Mouse (Mus musculus) kidney, postnatal 14 days (tissue): ENCODE measurements around the gene Fbxo47.

ENCODE experiments used
- DNase-seq: peaks from one replicate; pipeline ENCODE4 v3.0.0; 2022; ENCODE audit warnings: mixed read lengths

Gene Fbxo47

DNA sequence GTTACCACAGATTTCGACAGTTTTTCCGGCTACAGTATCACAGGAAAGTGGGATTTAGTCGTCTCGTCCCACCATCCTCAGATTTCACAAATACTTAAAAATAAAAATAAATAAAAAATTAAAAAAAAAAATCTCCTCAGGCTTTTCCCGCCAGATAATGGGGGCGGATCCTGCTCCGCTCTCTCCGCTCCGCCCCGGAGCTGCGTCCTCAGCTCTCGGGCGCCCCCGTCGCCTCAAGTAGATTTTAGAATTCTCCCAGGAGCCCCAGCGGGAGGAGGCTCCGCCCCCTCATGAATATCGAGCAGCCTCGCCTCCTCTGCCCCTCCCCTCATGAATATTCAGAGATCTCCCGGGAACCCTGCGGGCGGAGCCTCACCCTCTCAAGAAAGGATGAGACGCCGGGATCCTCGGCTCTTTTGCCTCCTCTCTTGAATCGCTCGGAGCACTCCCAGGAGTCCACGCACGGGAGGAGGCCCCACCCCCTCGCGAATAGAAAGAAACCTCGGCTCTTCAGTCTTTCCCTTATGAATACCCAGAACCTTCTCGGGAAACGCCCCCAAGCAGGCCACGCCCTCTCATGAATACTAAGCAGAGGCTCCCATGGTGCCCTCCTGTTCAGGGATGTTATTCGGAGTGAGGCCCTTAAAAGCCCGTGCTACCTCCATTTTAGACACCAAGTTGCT is at the start of gene Fbxo47:
Gene Fbxo47 (minus strand): TSS at position 237 of the 683 bp plus-strand sequence.
- peak; percentile 99 for DNase-seq

GRCm38 (mm10) chr11:97933553-97933952 is 49.6 kb upstream of the Fbxo47 start:
- no peak for DNase-seq

- DNase-seq: no peak
Measured at GRCm38 (mm10) chr11:97928905-97929304, 45.0 kb upstream of the Fbxo47 start.

- DNase-seq: no peak
Measured at GRCm38 (mm10) chr11:97924217-97924616, 40.3 kb upstream of the Fbxo47 start.

GRCm38 (mm10) chr11:97923639-97924038 is 39.7 kb upstream of the Fbxo47 start:
- peak; percentile 11 for DNase-seq

- no peak for DNase-seq
Measured at GRCm38 (mm10) chr11:97915974-97916503, 32.1 kb upstream of the Fbxo47 start.

- DNase-seq: no peak
Measured at GRCm38 (mm10) chr11:97915471-97915870, 31.5 kb upstream of the Fbxo47 start.

- DNase-seq: no peak
Measured at GRCm38 (mm10) chr11:97913111-97913510, 29.2 kb upstream of the Fbxo47 start.

GRCm38 (mm10) chr11:97908634-97909348 is 24.8 kb upstream of the Fbxo47 start:
- DNase-seq: no peak

DNA sequence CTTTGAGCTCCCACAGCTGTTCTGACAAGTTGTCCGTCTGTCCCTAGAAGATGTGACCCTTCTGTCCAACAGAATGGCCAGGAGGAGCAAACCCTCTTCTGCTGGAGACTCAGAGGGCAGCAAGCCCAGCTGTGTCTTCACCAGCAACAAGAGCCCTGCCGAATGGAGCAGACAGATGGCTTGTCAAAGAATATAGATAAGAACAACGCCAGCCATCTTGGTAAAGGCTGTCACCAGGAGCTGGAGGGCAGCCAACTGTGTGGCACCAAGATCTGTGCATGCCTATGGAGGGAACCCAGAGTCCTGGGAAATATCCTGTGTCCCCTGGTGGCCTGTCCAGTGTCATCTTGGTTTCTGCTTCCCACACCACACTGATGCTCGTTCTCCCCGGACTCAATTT is 24.0 kb upstream of the Fbxo47 start:
- DNase-seq: no peak

- DNase-seq: no peak
Measured at GRCm38 (mm10) chr11:97906905-97907304, 23.0 kb upstream of the Fbxo47 start.

- DNase-seq: no peak
Measured at GRCm38 (mm10) chr11:97905941-97906340, 22.0 kb upstream of the Fbxo47 start.

- DNase-seq: no peak
Measured at GRCm38 (mm10) chr11:97905540-97905939, 21.6 kb upstream of the Fbxo47 start.

GRCm38 (mm10) chr11:97904801-97905200 is 20.8 kb upstream of the Fbxo47 start:
- no peak for DNase-seq

GRCm38 (mm10) chr11:97901806-97902205 is 17.9 kb upstream of the Fbxo47 start:
- no peak for DNase-seq

GRCm38 (mm10) chr11:97899822-97900221 is 15.9 kb upstream of the Fbxo47 start:
- DNase-seq: peak; percentile 92

- DNase-seq: no peak
Measured at GRCm38 (mm10) chr11:97897568-97898185, 13.7 kb upstream of the Fbxo47 start.

- DNase-seq: peak; percentile 12
Measured at GRCm38 (mm10) chr11:97896655-97897054, 12.7 kb upstream of the Fbxo47 start.

DNA sequence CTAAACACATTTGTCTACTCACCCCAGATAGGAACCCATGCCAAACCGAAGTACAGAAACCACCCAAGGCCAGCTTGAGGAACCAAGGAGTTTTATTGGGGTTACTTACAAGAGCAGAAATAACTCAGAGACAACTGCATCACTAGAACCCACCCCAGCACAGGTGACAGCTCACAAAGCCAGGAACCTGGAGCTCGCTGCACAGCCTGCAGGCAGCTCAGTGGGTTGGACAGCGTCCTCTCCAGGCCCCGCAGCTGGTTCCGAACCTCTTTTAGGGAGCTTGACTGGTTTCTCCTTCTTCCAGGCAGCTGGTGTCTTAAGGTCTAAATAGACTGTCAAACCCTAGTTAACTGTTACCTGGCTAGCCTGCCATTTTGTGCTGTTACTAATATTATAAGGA is 7.9 kb upstream of the Fbxo47 start:
- no peak for DNase-seq

GRCm38 (mm10) chr11:97885296-97885915 is 1.5 kb upstream of the Fbxo47 start:
- DNase-seq: no peak

DNA sequence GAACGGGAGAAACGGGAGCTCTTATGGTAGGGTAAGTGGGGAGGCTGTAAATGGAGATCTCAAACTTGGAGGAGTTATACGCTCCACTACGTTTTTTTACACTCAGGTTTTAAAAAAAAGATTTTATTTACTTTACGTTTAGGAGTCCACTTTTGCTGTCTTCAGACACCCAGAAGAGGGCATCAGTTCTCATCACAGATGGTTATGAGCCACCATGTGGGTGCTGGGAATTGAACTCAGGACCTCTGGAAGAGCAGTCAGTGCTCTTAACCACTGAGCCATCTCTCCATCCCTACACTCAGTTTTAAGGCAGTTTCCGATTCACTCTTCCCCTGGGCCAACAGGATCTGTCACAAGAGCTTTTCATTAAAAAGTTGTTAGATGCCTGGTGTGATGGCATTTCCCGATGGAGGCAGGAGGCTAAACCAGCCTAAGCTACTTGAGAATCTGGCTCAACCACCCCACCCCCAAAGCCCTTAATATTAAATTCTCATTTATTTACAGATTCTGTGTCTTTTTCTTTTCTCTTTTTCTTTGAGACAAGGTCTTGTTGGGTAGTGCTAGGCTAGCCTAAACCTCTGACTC is 739 bp upstream of the Fbxo47 start:
- DNase-seq: no peak

- peak; percentile 77 for DNase-seq
Measured at GRCm38 (mm10) chr11:97883542-97883917, 424 bp downstream of the Fbxo47 start.

- DNase-seq: no peak
Measured at GRCm38 (mm10) chr11:97880362-97880761, 3.6 kb downstream of the Fbxo47 start.
